Mouse (Mus musculus) embryonic fibroblast, embryonic 13.5 days (primary cell): Measurements from ENCODE around the gene Sgip1.

ENCODE experiments used
- CTCF ChIP-seq: IDR thresholded peaks from 2 replicates; pipeline ENCODE4 v1.5.1; 2011; ENCODE audit warnings: mild to moderate bottlenecking, control low read depth, low read length, moderate library complexity, borderline replicate concordance; ENCODE audit not compliant: insufficient read depth
- POLR2A ChIP-seq: IDR thresholded peaks from 2 replicates; pipeline ENCODE4 v1.6.1; 2011; ENCODE audit warnings: low read depth, mild to moderate bottlenecking, control low read depth, low read length, moderate library complexity

DNA sequence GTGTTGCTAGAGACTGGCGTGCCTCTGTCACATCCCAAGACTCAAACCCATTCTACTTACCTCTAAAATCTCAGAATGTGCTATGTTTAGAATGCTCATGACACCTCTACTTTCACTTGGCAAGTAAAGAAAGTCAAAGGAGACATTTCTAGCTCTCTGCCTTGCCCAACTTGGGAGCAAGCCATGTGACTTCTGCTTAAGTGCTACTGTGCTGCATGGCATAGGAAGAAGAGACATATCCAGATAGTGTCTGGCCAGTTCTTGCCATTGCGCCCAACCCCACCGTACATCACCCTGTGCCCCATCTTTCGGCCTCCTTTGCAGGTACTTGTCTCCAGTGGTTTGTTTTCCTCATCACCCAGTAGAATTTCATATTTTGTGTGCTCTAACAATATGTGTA, 60.8 kb downstream of the Sgip1 start:
- TF ChIP-seq CTCF: no peak
- no peak for TF ChIP-seq POLR2A
